Mouse (Mus musculus) forebrain, embryonic 13.5 days (tissue): ENCODE data around the gene Onecut3. TPM values are rescaled to one million over a fixed set of nuclear protein-coding genes. Genes with fewer than 3 reads are reported as not detected.
A peak's percentile ranks its signal among the peaks of the same experiment; 100 is the strongest.

Experiments used
- ATAC-seq: fragments of 200-750 bp; cut with Nextera tagmentation; 2 replicates; pipeline ENCODE4 v1.8.0; 2017
- H3K27ac ChIP-seq: fragments of 300-500 bp; sonication (generic); 2 replicates; pipeline ENCODE4 v1.5.1; 2015; ENCODE audit warnings: inconsistent platforms, mild to moderate bottlenecking, moderate library complexity
- H3K27me3 ChIP-seq: fragments of 300-500 bp; sonication (generic); 2 replicates; pipeline ENCODE4 v1.6.1; 2015; ENCODE audit warnings: mild to moderate bottlenecking, inconsistent platforms
- H3K36me3 ChIP-seq: fragments of 300-500 bp; sonication (generic); 2 replicates; pipeline ENCODE4 v1.6.1; 2015; ENCODE audit warnings: mild to moderate bottlenecking, inconsistent platforms; ENCODE audit not compliant: poor library complexity, severe bottlenecking
- H3K4me1 ChIP-seq: fragments of 300-500 bp; sonication (generic); 2 replicates; pipeline ENCODE4 v1.6.1; 2015; ENCODE audit warnings: inconsistent platforms
- H3K4me2 ChIP-seq: fragments of 300-500 bp; sonication (generic); 2 replicates; pipeline ENCODE4 v1.6.1; 2015; ENCODE audit warnings: inconsistent platforms, mild to moderate bottlenecking, moderate library complexity
- H3K4me3 ChIP-seq: fragments of 300-500 bp; sonication (generic); 2 replicates; pipeline ENCODE4 v1.5.1; 2015; ENCODE audit warnings: mild to moderate bottlenecking, inconsistent platforms
- H3K9ac ChIP-seq: fragments of 300-500 bp; sonication (generic); 2 replicates; pipeline ENCODE4 v1.6.1; 2015; ENCODE audit warnings: mild to moderate bottlenecking, inconsistent platforms
- H3K9me3 ChIP-seq: fragments of 300-500 bp; sonication (generic); replicated peaks from 2 replicates; pipeline ENCODE4 v1.6.1; 2016; ENCODE audit warnings: inconsistent platforms
- WGBS: fragments of 180-500 bp; shearing (Covaris S2); methylation state at CpG from one replicate; pipeline ENCODE4 v1.1.7; 2015; 5-methylcytosine and 5-hydroxymethylcytosine counted together
- polyA plus RNA-seq: library from polyadenylated mRNA; unstranded; fragments of >200 nt; fragmentation: Nextera tagmentation; extraction: Ambion mirVana; gene quantifications from 2 replicates; pipeline ENCODE4 v1.2.1, GENCODE M21; 2015

Onecut3 gene
- polyA plus RNA-seq, 1 experiment from 2014 or later, result 0.35 TPM

GRCm38 (mm10) chr10:80506222-80506621 is 11.6 kb downstream of the Onecut3 start:
- Histone ChIP-seq H3K4me2 (no peak overlapping the region), H3K27ac (no peak overlapping the region), H3K9me3 (no peaks in the 10 kb centered on the region), H3K36me3 (no peaks in the 10 kb centered on the region), H3K27me3 (peaks cover 75% of the 10 kb centered on the region), H3K4me3 (no peak overlapping the region), H3K9ac (no peak overlapping the region), H3K4me1 (peaks cover 5% of the 10 kb centered on the region; the same call in 1 of the 2 replicates)
- 2% methylated on average over 11 of the region's 11 CpGs for WGBS
- 0 out of 2 replicates have a peak, but pooled peaks have one; percentile 64 for ATAC-seq

- peaks cover 8% of the 10 kb centered on the region; the same call in 1 of the 2 replicates for H3K4me1 ChIP-seq
- H3K27me3 ChIP-seq, result peaks cover 71% of the 10 kb centered on the region
- no peaks in the 10 kb centered on the region for H3K36me3 ChIP-seq
- peak overlapping the region; percentile 58 for H3K4me2 ChIP-seq
- no peak overlapping the region for H3K27ac ChIP-seq
- peak overlapping the region; percentile 26 for H3K4me3 ChIP-seq
- ATAC-seq, result peak; percentile 75; the same call in 1 of the 2 replicates
- no peaks in the 10 kb centered on the region for H3K9me3 ChIP-seq
- WGBS, result 10% methylated on average over 20 of the region's 20 CpGs
- peak overlapping the region; percentile 0; the same call in 1 of the 2 replicates for H3K9ac ChIP-seq
Measured at GRCm38 (mm10) chr10:80509412-80510272, 15.0 kb downstream of the Onecut3 start.

DNA sequence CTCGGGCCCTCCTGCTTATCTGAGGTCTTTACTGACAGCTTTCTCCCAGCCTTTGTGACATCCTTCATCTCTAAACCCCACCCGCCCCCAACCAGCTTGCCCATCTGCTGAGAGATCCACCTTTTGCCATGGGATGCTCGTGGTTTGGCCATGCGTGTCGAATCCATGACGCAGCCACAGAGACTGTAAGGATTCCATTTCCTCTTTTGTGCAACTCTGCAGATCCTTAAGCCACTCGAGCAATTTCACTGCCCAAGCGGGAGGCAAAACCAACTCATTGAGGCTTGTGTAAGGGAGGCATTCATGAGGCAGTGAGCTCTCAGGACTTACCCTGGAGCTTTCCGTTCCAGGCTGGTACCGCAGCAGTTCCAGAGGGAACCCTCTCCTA is 15.6 kb downstream of the Onecut3 start:
- Histone ChIP-seq H3K4me3 (no peak overlapping the region), H3K9ac (no peak overlapping the region), H3K4me2 (no peak overlapping the region), H3K4me1 (peaks cover 8% of the 10 kb centered on the region; the same call in 1 of the 2 replicates), H3K9me3 (no peaks in the 10 kb centered on the region), H3K27ac (no peak overlapping the region), H3K27me3 (peaks cover 70% of the 10 kb centered on the region), H3K36me3 (no peaks in the 10 kb centered on the region)
- 56% methylated on average over 10 of the region's 10 CpGs for WGBS
- no peak for ATAC-seq

GRCm38 (mm10) chr10:80513739-80514138 is 19.1 kb downstream of the Onecut3 start:
- Histone ChIP-seq H3K4me3 (peak overlapping the region; percentile 12; the same call in 1 of the 2 replicates), H3K27me3 (peaks cover 48% of the 10 kb centered on the region), H3K4me1 (peaks cover 8% of the 10 kb centered on the region; the same call in 1 of the 2 replicates), H3K36me3 (no peaks in the 10 kb centered on the region), H3K27ac (no peak overlapping the region), H3K9me3 (no peaks in the 10 kb centered on the region), H3K4me2 (peak overlapping the region; percentile 25; the same call in 1 of the 2 replicates), H3K9ac (0 out of 2 replicates have a peak overlapping the region, but pooled peaks have one; percentile 9)
- 8% methylated on average over 19 of the region's 19 CpGs for WGBS
- no peak for ATAC-seq

DNA sequence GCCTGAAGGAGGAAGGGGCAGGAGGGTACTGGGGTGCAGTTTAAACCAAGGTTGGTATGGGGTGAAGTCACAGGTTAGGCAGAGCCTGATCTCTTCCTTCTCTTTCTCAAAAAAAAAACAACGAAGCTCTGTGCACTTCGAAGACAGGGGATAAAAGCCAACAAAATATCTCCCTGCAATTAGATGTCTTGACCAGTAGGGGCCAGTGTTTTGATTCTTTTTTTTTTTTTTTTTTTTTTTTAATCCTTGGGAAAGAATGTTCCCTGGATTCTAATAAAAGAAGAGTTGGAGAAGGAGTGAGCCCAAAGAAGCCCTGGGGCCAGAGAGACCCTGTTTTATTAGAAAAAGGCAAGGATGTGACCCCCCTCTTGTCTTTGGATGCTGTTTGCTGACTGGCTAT is 24.7 kb downstream of the Onecut3 start:
- 75% methylated on average over 2 of the region's 2 CpGs for WGBS
- ATAC-seq, result no peak

GRCm38 (mm10) chr10:80523299-80523698 is 28.7 kb downstream of the Onecut3 start:
- no peak overlapping the region for H3K4me3 ChIP-seq
- no peak overlapping the region for H3K9ac ChIP-seq
- no peaks in the 10 kb centered on the region for H3K36me3 ChIP-seq
- peaks cover 5% of the 10 kb centered on the region; the same call in 1 of the 2 replicates for H3K27me3 ChIP-seq
- H3K27ac ChIP-seq, result no peak overlapping the region
- 89% methylated on average over 7 of the region's 7 CpGs for WGBS
- H3K9me3 ChIP-seq, result peaks cover 8% of the 10 kb centered on the region; the same call in 1 of the 2 replicates
- no peak for ATAC-seq
- H3K4me2 ChIP-seq, result no peak overlapping the region
- peaks cover 5% of the 10 kb centered on the region; the same call in 1 of the 2 replicates for H3K4me1 ChIP-seq

More for the DNA sequence above, 24.7 kb downstream of the Onecut3 start:
- Histone ChIP-seq H3K36me3 (no peaks in the 10 kb centered on the region), H3K27ac (no peak overlapping the region), H3K4me3 (no peak overlapping the region), H3K4me1 (no peaks in the 10 kb centered on the region), H3K4me2 (no peak overlapping the region), H3K9me3 (peaks cover 8% of the 10 kb centered on the region; the same call in 1 of the 2 replicates), H3K27me3 (peaks cover 13% of the 10 kb centered on the region; the same call in 1 of the 2 replicates), H3K9ac (no peak overlapping the region)

DNA sequence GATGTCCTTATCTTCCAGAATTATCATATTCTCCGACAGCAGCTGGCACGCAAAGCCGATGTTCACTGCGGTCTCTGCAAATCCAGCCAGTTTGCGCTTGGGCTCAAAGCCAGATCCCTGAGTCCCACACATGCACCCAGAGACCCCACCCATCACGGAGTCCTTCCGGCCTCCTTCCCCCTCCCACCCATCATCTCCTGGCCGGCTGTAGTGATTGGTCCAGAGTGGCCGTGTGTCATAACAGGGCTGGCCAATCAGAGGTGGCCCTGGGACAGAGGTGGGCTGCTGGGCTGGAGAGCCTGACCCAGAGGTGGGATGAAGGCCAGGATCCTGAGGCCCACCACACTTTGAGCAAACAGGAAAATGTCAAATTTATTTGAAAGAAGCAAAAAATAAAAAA is 31.5 kb downstream of the Onecut3 start:
- WGBS, result 32% methylated on average over 9 of the region's 9 CpGs
- Histone ChIP-seq H3K9me3 (peaks cover 4% of the 10 kb centered on the region; the same call in 1 of the 2 replicates), H3K4me3 (0 out of 2 replicates have a peak overlapping the region, but pooled peaks have one; percentile 3), H3K27me3 (peaks cover 5% of the 10 kb centered on the region; the same call in 1 of the 2 replicates), H3K4me2 (peak overlapping the region; percentile 32), H3K36me3 (no peaks in the 10 kb centered on the region), H3K27ac (no peak overlapping the region), H3K9ac (no peak overlapping the region), H3K4me1 (peaks cover 5% of the 10 kb centered on the region; the same call in 1 of the 2 replicates)
- peak; percentile 72; the same call in 1 of the 2 replicates for ATAC-seq

GRCm38 (mm10) chr10:80532783-80533182 is 38.1 kb downstream of the Onecut3 start:
- WGBS, result 85% methylated on average over 11 of the region's 11 CpGs
- no peaks in the 10 kb centered on the region for H3K36me3 ChIP-seq
- no peaks in the 10 kb centered on the region for H3K9me3 ChIP-seq
- H3K27me3 ChIP-seq, result peaks cover 32% of the 10 kb centered on the region
- no peak overlapping the region for H3K9ac ChIP-seq
- H3K27ac ChIP-seq, result no peak overlapping the region
- H3K4me3 ChIP-seq, result no peak overlapping the region
- ATAC-seq, result no peak
- 0 out of 2 replicates have a peak, but pooled peaks cover 4% of the 10 kb centered on the region for H3K4me1 ChIP-seq
- no peak overlapping the region for H3K4me2 ChIP-seq

GRCm38 (mm10) chr10:80533704-80534103 is 39.1 kb downstream of the Onecut3 start:
- WGBS, result 15% methylated on average over 7 of the region's 7 CpGs

GRCm38 (mm10) chr10:80535071-80535470 is 40.4 kb downstream of the Onecut3 start:
- H3K27me3 ChIP-seq, result peaks cover 47% of the 10 kb centered on the region
- H3K4me2 ChIP-seq, result peak overlapping the region; percentile 21; the same call in 1 of the 2 replicates
- H3K9ac ChIP-seq, result no peak overlapping the region
- no peaks in the 10 kb centered on the region for H3K9me3 ChIP-seq
- H3K36me3 ChIP-seq, result no peaks in the 10 kb centered on the region
- ATAC-seq, result no peak
- 8% methylated on average over 14 of the region's 14 CpGs for WGBS
- no peak overlapping the region for H3K27ac ChIP-seq
- H3K4me3 ChIP-seq, result 0 out of 2 replicates have a peak overlapping the region, but pooled peaks have one; percentile 11
- peaks cover 9% of the 10 kb centered on the region for H3K4me1 ChIP-seq

More at GRCm38 (mm10) chr10:80533704-80534103, 39.1 kb downstream of the Onecut3 start:
- Histone ChIP-seq H3K27me3 (peaks cover 42% of the 10 kb centered on the region), H3K9me3 (no peaks in the 10 kb centered on the region), H3K9ac (no peak overlapping the region), H3K4me1 (peaks cover 6% of the 10 kb centered on the region), H3K27ac (no peak overlapping the region), H3K4me2 (no peak overlapping the region), H3K36me3 (no peaks in the 10 kb centered on the region), H3K4me3 (no peak overlapping the region)
- ATAC-seq, result no peak

DNA sequence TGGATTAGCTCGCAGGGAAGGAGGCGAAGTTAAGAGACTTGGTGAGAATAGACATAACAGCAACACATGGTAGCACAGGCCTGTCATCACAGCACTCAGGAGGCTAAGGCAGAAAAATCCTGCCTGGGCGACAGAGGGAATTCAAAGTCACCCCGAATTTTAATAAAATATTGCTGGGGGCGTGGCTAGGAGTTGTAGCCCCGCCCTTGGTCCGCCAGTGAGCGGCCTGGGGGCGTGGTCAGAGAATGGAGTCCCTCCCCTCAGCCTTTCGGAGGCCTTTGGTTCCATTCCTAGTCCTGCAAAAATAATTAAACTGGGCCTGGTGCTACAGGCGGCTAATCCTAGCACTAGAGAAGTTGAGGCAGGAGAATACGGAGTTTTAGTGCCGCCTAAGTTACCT is 41.1 kb downstream of the Onecut3 start:
- H3K36me3 ChIP-seq, result no peaks in the 10 kb centered on the region
- no peak for ATAC-seq
- H3K4me3 ChIP-seq, result no peak overlapping the region
- no peak overlapping the region for H3K27ac ChIP-seq
- no peak overlapping the region for H3K9ac ChIP-seq
- no peaks in the 10 kb centered on the region for H3K9me3 ChIP-seq
- peaks cover 9% of the 10 kb centered on the region for H3K4me1 ChIP-seq
- H3K27me3 ChIP-seq, result peaks cover 47% of the 10 kb centered on the region
- WGBS, result 8% methylated on average over 13 of the region's 13 CpGs
- no peak overlapping the region for H3K4me2 ChIP-seq

DNA sequence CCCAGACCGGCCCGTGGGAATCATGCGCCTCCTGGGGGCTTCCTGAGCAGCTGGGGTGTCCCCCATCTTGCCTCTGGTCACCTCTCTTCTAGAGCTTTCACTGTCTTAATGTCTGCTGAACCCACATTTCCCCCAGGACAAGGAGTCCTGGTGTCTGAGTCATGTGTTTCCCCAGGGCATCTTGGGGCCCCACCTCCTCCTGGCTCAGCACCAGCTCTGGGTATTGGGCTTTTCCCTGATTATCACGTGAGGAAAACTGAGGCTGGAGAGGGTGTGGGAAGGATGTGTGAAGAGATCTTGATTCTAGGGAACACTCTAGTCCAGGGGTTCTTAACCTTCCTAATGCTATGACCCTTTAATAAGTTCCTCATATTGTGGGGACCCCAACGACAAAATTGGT is 43.5 kb downstream of the Onecut3 start:
- Histone ChIP-seq H3K4me2 (no peak overlapping the region), H3K9me3 (no peaks in the 10 kb centered on the region), H3K9ac (no peak overlapping the region), H3K27me3 (peaks cover 47% of the 10 kb centered on the region), H3K4me3 (no peak overlapping the region), H3K27ac (no peak overlapping the region), H3K4me1 (peaks cover 9% of the 10 kb centered on the region), H3K36me3 (peaks cover 24% of the 10 kb centered on the region)
- WGBS, result 54% methylated on average over 5 of the region's 5 CpGs
- no peak for ATAC-seq
